Mouse (Mus musculus): ENCODE data around the gene Rgs3. TPM values are rescaled to one million over a fixed set of nuclear protein-coding genes. Genes with fewer than 3 reads are reported as not detected.
A peak's percentile ranks its signal among the peaks of the same experiment; 100 is the strongest.

Rgs3 gene
- total RNA-seq, 2 experiments from 2014 or later, result 10.5 to 11.2 TPM

GRCm38 (mm10) chr4:62653922-62654661, 94.4 kb downstream of the Rgs3 start:
- DNase-seq, result no peak

- peak; percentile 43 for DNase-seq
Observed at GRCm38 (mm10) chr4:62659264-62659663, 99.6 kb downstream of the Rgs3 start.

GRCm38 (mm10) chr4:62659861-62660553, 100.4 kb downstream of the Rgs3 start:
- no peak for DNase-seq

GRCm38 (mm10) chr4:62660554-62660864, 100.9 kb downstream of the Rgs3 start:
- peak; percentile 39 for DNase-seq

- DNase-seq, result no peak
Observed at GRCm38 (mm10) chr4:62661311-62661849, 101.7 kb downstream of the Rgs3 start.

GRCm38 (mm10) chr4:62663348-62663747, 103.7 kb downstream of the Rgs3 start:
- no peak for DNase-seq

- no peak for DNase-seq
Observed at GRCm38 (mm10) chr4:62665842-62666241, 106.2 kb downstream of the Rgs3 start.

GRCm38 (mm10) chr4:62668666-62669065, 109.0 kb downstream of the Rgs3 start:
- no peak for DNase-seq

- no peak for DNase-seq
Observed at GRCm38 (mm10) chr4:62669094-62670071, 109.7 kb downstream of the Rgs3 start.

- DNase-seq, result no peak
Observed at GRCm38 (mm10) chr4:62673531-62674030, 113.9 kb downstream of the Rgs3 start.

GRCm38 (mm10) chr4:62674031-62674995, 114.7 kb downstream of the Rgs3 start:
- DNase-seq, result no peak

- DNase-seq, result no peak
Observed at GRCm38 (mm10) chr4:62675394-62675793, 115.7 kb downstream of the Rgs3 start.

GRCm38 (mm10) chr4:62677047-62677737, 117.5 kb downstream of the Rgs3 start:
- no peak for DNase-seq

GRCm38 (mm10) chr4:62679157-62679556, 119.5 kb downstream of the Rgs3 start:
- no peak for DNase-seq

- DNase-seq, result no peak
Observed at GRCm38 (mm10) chr4:62681467-62681866, 121.8 kb downstream of the Rgs3 start.

GRCm38 (mm10) chr4:62682371-62682770, 122.7 kb downstream of the Rgs3 start:
- DNase-seq, result no peak

GRCm38 (mm10) chr4:62683148-62683547, 123.5 kb downstream of the Rgs3 start:
- DNase-seq, result no peak

- no peak for DNase-seq
Observed at GRCm38 (mm10) chr4:62684351-62684750, 124.7 kb downstream of the Rgs3 start.

- no peak for DNase-seq
Observed at GRCm38 (mm10) chr4:62685268-62685667, 125.6 kb downstream of the Rgs3 start.

- no peak for DNase-seq
Observed at GRCm38 (mm10) chr4:62686769-62687168, 127.1 kb downstream of the Rgs3 start.

Data from gastrocnemius, postnatal 25 days (tissue).